Comparison of ENCODE assay signal across 13 mouse cellular contexts in the genomic region with DNA sequence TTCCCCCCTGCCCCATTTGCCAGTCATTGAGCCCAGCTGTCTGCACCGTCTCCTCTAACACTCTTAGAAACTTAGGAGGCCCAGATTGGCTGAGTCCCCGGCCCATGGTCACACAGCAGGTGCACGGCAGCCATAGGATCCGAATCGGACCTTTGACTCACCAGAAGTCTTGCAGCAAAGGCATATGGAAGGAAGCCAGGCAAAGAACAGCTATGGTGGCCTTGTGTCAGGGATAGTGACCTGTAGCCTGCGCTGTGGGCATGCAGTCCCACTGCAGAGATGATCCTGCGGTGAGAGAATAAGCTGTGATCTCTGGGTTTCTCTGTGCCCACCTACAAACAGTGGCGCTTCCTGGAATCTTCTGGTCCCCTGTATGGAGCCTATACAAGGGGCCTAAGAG.
DNase-seq lines count a peak whose midpoint lies in the region; ATAC-seq and TF ChIP-seq lines count a peak whose summit lies in the region.
"Had no signal": no experiment of that assay in that cellular context is flagged by ENCODE, and none has a peak within 500 bp of the region (broad histone marks: within the 10 kb centered on the region; RNA-seq: fewer than 3 reads in every experiment).

No protein-coding gene starts in this region.

- TF ChIP-seq POLR2A in heart, adult 2 months (IDR thresholded peaks at IDR 0.05; ENCODE audit: insufficient read depth, low read depth, low read length) = no peak
- no peak for TF ChIP-seq POLR2A in thymus, adult 2 months (IDR thresholded peaks at IDR 0.05; ENCODE audit: control insufficient read depth, extremely low read depth, insufficient read depth, low read length, poor library complexity)

- TF ChIP-seq EP300 in heart, adult 2 months (IDR thresholded peaks at IDR 0.05; ENCODE audit: insufficient read depth, low read depth, low read length) = no peak
- no peak for TF ChIP-seq EP300 in stomach, postnatal 0 days (optimal IDR thresholded peaks at IDR 0.05)

- no peaks in the 10 kb centered on the region for H3K79me2 ChIP-seq in heart, adult 2 months (replicated peaks; ENCODE audit: control insufficient read depth, insufficient read depth, low read length)

- intact Hi-C loops in heart, adult 2 months (cut with DNase I) = no loop called here
- intact Hi-C loops in heart, postnatal 36 days (cut with DNase I) = loop anchor here (1.0 to 5.0 kb wide), 2 partner anchors 44 to 237 kb away; no protein-coding TSS in a partner anchor

- H3K4me3 ChIP-seq in heart, adult 2 months = no peak overlapping the region
- no peak overlapping the region for H3K4me3 ChIP-seq in kidney, embryonic 16.5 days (ENCODE audit: low read length)
- H3K4me3 ChIP-seq in thymus, adult 2 months (ENCODE audit: control insufficient read depth, insufficient read depth, low read length) = no peak overlapping the region
- H3K4me3 ChIP-seq in stomach, postnatal 0 days (ENCODE audit: low read depth, low read length) = no peak overlapping the region
- H3K4me3 ChIP-seq: layer of hippocampus, adult 2 months had no signal

- no peak for TF ChIP-seq CTCF in heart, adult 2 months (IDR thresholded peaks at IDR 0.05)
- TF ChIP-seq CTCF in thymus, adult 2 months (IDR thresholded peaks at IDR 0.05; ENCODE audit: borderline replicate concordance, control insufficient read depth, extremely low read depth, insufficient read depth, low read length, poor library complexity) = no peak
- TF ChIP-seq CTCF in stomach, postnatal 0 days (IDR thresholded peaks at IDR 0.05; ENCODE audit: low read depth) = no peak

- no peak for ATAC-seq in kidney, embryonic 16.5 days (ENCODE audit: low FRiP score, low TSS enrichment)
- no peak for ATAC-seq in stomach, postnatal 0 days (ENCODE audit: low FRiP score, low TSS enrichment)
- ATAC-seq in erythroblast, adult 5-6 weeks (replicated peaks; ENCODE audit: low FRiP score, poor library complexity, severe bottlenecking) = no peak
- ATAC-seq: CD4-positive, CD25-positive, alpha-beta regulatory T cell, adult 4 months had no signal

- peaks cover 82% of the 10 kb centered on the region for H3K4me1 ChIP-seq in heart, adult 2 months (ENCODE audit: control insufficient read depth, insufficient read depth, low read length)
- peaks cover 93% of the 10 kb centered on the region for H3K4me1 ChIP-seq in kidney, embryonic 16.5 days (ENCODE audit: insufficient read depth, low read length)
- H3K4me1 ChIP-seq in thymus, adult 2 months (replicated peaks; ENCODE audit: control insufficient read depth, insufficient read depth, low read length) = peaks cover 91% of the 10 kb centered on the region
- peaks cover 44% of the 10 kb centered on the region for H3K4me1 ChIP-seq in stomach, postnatal 0 days (replicated peaks; ENCODE audit: control insufficient read depth, insufficient read depth)

- H3K4me2 ChIP-seq in kidney, embryonic 16.5 days (replicated peaks; ENCODE audit: low read depth, low read length) = no peak overlapping the region
- H3K4me2 ChIP-seq in stomach, postnatal 0 days (replicated peaks; ENCODE audit: low read depth) = no peak overlapping the region
- H3K4me2 ChIP-seq: hindbrain, embryonic 14.5 days had no signal

- peak overlapping the region; percentile 63 for H3K27ac ChIP-seq in heart, adult 2 months
- peak overlapping the region; percentile 70; the same call in 1 of the 2 replicates for H3K27ac ChIP-seq in kidney, embryonic 16.5 days (ENCODE audit: low read length)
- peak overlapping the region; percentile 31 for H3K27ac ChIP-seq in thymus, adult 2 months (ENCODE audit: control insufficient read depth, insufficient read depth, low read length)
- peak overlapping the region; percentile 71 for H3K27ac ChIP-seq in stomach, postnatal 0 days (replicated peaks)
- H3K27ac ChIP-seq: hindbrain, embryonic 14.5 days had no signal

- DNase-seq in heart, adult 2 months = no peak
- DNase-seq in heart, postnatal 36 days = no peak
- no peak for DNase-seq in kidney, adult 11 months
- no peak for DNase-seq in thymus, adult 2 months
- DNase-seq in thymus, adult 18-20 months = no peak
- no peak for DNase-seq in stomach, postnatal 0 days (ENCODE audit: low spot score)
- DNase-seq: cerebellum, adult 11 months had no signal

- no peaks in the 10 kb centered on the region for H3K9me3 ChIP-seq in kidney, embryonic 16.5 days (ENCODE audit: low read length)
- no peaks in the 10 kb centered on the region for H3K9me3 ChIP-seq in stomach, postnatal 0 days (ENCODE audit: control insufficient read depth, low read length)

- WGBS in heart, adult 2 months = 94% methylated on average over 8 of the region's 8 CpGs
- WGBS in kidney, embryonic 16.5 days = 92% methylated on average over 8 of the region's 8 CpGs
- WGBS in thymus, adult 2 months = 93% methylated on average over 8 of the region's 8 CpGs
- WGBS in stomach, postnatal 0 days = 82% methylated on average over 8 of the region's 8 CpGs

- H3K9ac ChIP-seq in heart, adult 2 months (ENCODE audit: low read depth, low read length) = no peak overlapping the region
- H3K9ac ChIP-seq in kidney, embryonic 16.5 days (replicated peaks; ENCODE audit: low read length) = no peak overlapping the region; the same call in 1 of the 2 replicates
- H3K9ac ChIP-seq in stomach, postnatal 0 days (ENCODE audit: low read length) = no peak overlapping the region
- H3K9ac ChIP-seq: hindbrain, embryonic 14.5 days had no signal

- H3K27me3 ChIP-seq in heart, adult 2 months (ENCODE audit: control insufficient read depth, insufficient read depth, low read length) = no peaks in the 10 kb centered on the region
- H3K27me3 ChIP-seq in kidney, embryonic 16.5 days (ENCODE audit: insufficient read depth, low read length) = no peaks in the 10 kb centered on the region
- no peaks in the 10 kb centered on the region for H3K27me3 ChIP-seq in thymus, adult 2 months (ENCODE audit: control insufficient read depth, insufficient read depth, low read length)
- H3K27me3 ChIP-seq in stomach, postnatal 0 days (ENCODE audit: control insufficient read depth, insufficient read depth, low read length) = no peaks in the 10 kb centered on the region
- H3K27me3 ChIP-seq: Patski had no signal

- H3K36me3 ChIP-seq in heart, adult 2 months (ENCODE audit: control insufficient read depth, insufficient read depth, low read length) = 0 out of 2 replicates have a peak, but pooled peaks cover 2% of the 10 kb centered on the region
- no peaks in the 10 kb centered on the region for H3K36me3 ChIP-seq in kidney, embryonic 16.5 days (ENCODE audit: insufficient read depth, low read length)
- H3K36me3 ChIP-seq in thymus, adult 2 months (ENCODE audit: control insufficient read depth, insufficient read depth, low read length) = no peaks in the 10 kb centered on the region
- H3K36me3 ChIP-seq in stomach, postnatal 0 days (ENCODE audit: control insufficient read depth, insufficient read depth, low read length) = no peaks in the 10 kb centered on the region
